Mouse (Mus musculus): ENCODE data around the gene Hc. TPM values are rescaled to one million over a fixed set of nuclear protein-coding genes. Genes with fewer than 3 reads are reported as not detected.

Gene Hc
- polyA plus RNA-seq, 1 experiment from 2014 or later = 0.47 TPM

- Histone ChIP-seq H3K4me1 (replicated peaks) (no peaks in the 10 kb centered on the region), H3K27me3 (no peaks in the 10 kb centered on the region), H3K36me3 (no peaks in the 10 kb centered on the region), H3K9ac (no peak overlapping the region), H3K9me3 (0 out of 2 replicates have a peak, but pooled peaks cover 6% of the 10 kb centered on the region), H3K4me2 (no peak overlapping the region), H3K4me3 (no peak overlapping the region), H3K27ac (no peak overlapping the region)
- ATAC-seq (ENCODE audit: low FRiP score) = no peak
- 74% methylated on average over 2 of the region's 2 CpGs for WGBS
Measured at GRCm38 (mm10) chr2:35044956-35045355, 16.3 kb downstream of the Hc start.

GRCm38 (mm10) chr2:35038580-35039375, 22.5 kb downstream of the Hc start:
- no peak for ATAC-seq (ENCODE audit: low FRiP score)

DNA sequence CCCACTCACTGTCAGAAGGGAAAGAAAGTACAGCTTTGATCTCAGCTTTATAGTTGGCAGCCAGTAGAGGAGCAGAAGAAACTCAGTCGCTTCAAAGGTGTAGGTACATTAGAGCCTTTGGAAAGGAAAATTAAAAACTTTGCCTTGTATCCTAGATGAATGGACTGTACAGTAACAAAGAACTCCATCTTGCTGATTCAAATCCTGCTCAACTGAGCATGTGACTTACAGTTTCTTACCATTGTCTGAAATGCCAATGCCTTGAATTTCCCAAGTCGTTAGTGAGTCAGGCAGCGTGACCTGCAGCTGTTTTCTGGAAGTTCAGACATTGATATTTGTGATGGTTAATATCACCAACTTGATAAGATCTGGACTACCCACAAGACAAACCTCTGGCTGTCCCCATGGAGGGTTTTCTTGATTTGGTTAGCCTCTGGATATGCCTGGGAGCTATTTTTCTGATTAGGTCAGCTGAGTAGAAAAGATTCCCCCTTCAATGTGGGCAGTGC, 36.5 kb downstream of the Hc start:
- WGBS = 89% methylated on average over 3 of the region's 3 CpGs
- Histone ChIP-seq H3K36me3 (no peaks in the 10 kb centered on the region), H3K4me1 (replicated peaks) (no peaks in the 10 kb centered on the region), H3K4me3 (no peak overlapping the region), H3K9me3 (no peaks in the 10 kb centered on the region), H3K4me2 (no peak overlapping the region), H3K9ac (no peak overlapping the region), H3K27ac (no peak overlapping the region), H3K27me3 (no peaks in the 10 kb centered on the region)
- no peak for ATAC-seq (ENCODE audit: low FRiP score)

More at GRCm38 (mm10) chr2:35038580-35039375, 22.5 kb downstream of the Hc start:
- Histone ChIP-seq H3K4me1 (replicated peaks) (no peaks in the 10 kb centered on the region), H3K27me3 (no peaks in the 10 kb centered on the region), H3K9me3 (0 out of 2 replicates have a peak, but pooled peaks cover 6% of the 10 kb centered on the region), H3K27ac (no peak overlapping the region), H3K4me2 (no peak overlapping the region), H3K4me3 (no peak overlapping the region), H3K36me3 (no peaks in the 10 kb centered on the region), H3K9ac (no peak overlapping the region)
- 90% methylated on average over 9 of the region's 9 CpGs for WGBS

DNA sequence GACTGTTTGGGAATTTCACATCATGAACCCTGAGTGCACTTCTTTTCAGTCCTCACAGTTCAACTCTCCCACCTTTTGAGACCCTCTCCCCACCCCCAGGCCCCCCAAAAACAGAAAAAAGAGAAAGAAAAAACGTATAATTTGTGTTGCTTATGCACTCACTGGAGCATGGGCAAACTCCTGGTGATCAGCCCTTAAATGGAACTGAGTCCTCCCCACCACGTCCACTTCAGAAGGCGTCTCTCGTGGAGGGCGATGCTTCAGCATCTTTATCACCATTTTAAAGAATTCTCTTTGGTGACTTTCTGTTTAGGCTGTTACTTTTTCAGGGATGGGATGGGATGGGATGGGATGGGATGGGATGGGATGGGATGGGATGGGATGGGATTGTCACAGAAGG, 39.4 kb downstream of the Hc start:
- Histone ChIP-seq H3K27me3 (no peaks in the 10 kb centered on the region), H3K4me3 (no peak overlapping the region), H3K27ac (no peak overlapping the region), H3K9ac (no peak overlapping the region), H3K4me2 (no peak overlapping the region), H3K9me3 (no peaks in the 10 kb centered on the region), H3K36me3 (no peaks in the 10 kb centered on the region), H3K4me1 (replicated peaks) (no peaks in the 10 kb centered on the region)
- ATAC-seq (ENCODE audit: low FRiP score) = no peak
- 82% methylated on average over 5 of the region's 5 CpGs for WGBS

- H3K9me3 ChIP-seq = no peaks in the 10 kb centered on the region
- no peak overlapping the region for H3K9ac ChIP-seq
- ATAC-seq (ENCODE audit: low FRiP score) = no peak
- no peak overlapping the region for H3K4me3 ChIP-seq
- no peaks in the 10 kb centered on the region for H3K36me3 ChIP-seq
- WGBS = 57% methylated on average over 6 of the region's 6 CpGs
- H3K4me1 ChIP-seq (replicated peaks) = no peaks in the 10 kb centered on the region
- H3K4me2 ChIP-seq = no peak overlapping the region
- H3K27ac ChIP-seq = no peak overlapping the region
- H3K27me3 ChIP-seq = no peaks in the 10 kb centered on the region
Measured at GRCm38 (mm10) chr2:35015861-35016260, 45.4 kb downstream of the Hc start.

- Histone ChIP-seq H3K9me3 (no peaks in the 10 kb centered on the region), H3K9ac (no peak overlapping the region), H3K4me3 (no peak overlapping the region), H3K4me2 (no peak overlapping the region), H3K36me3 (no peaks in the 10 kb centered on the region), H3K27ac (no peak overlapping the region), H3K4me1 (replicated peaks) (no peaks in the 10 kb centered on the region), H3K27me3 (no peaks in the 10 kb centered on the region)
- ATAC-seq (ENCODE audit: low FRiP score) = no peak
- 94% methylated on average over 8 of the region's 8 CpGs for WGBS
Measured at GRCm38 (mm10) chr2:35011649-35012048, 49.6 kb downstream of the Hc start.

DNA sequence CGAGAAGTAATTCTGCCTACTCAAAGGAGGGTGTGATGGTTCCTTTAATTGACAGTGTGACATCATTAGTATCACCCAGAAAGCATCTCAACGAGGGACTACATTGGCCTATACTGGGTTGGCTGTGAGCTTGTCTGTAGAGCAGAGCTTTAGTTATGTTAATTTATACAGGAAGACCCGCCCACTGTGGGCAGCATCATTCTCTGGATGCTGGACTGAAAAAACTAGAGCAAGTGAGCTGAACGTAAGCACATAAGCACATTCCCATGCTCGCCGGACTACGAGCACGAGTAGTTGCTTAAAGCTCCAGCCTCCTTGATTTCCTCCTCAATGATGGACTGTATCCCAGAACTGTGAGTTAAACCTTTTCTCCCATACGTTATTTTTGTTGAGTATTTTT, 62.3 kb downstream of the Hc start:
- H3K27me3 ChIP-seq = no peaks in the 10 kb centered on the region
- no peak overlapping the region for H3K4me3 ChIP-seq
- ATAC-seq (ENCODE audit: low FRiP score) = no peak
- peaks cover 6% of the 10 kb centered on the region for H3K4me1 ChIP-seq (replicated peaks)
- H3K4me2 ChIP-seq = no peak overlapping the region
- no peaks in the 10 kb centered on the region for H3K36me3 ChIP-seq
- no peak overlapping the region for H3K27ac ChIP-seq
- no peaks in the 10 kb centered on the region for H3K9me3 ChIP-seq
- 83% methylated on average over 9 of the region's 9 CpGs for WGBS
- H3K9ac ChIP-seq = no peak overlapping the region

DNA sequence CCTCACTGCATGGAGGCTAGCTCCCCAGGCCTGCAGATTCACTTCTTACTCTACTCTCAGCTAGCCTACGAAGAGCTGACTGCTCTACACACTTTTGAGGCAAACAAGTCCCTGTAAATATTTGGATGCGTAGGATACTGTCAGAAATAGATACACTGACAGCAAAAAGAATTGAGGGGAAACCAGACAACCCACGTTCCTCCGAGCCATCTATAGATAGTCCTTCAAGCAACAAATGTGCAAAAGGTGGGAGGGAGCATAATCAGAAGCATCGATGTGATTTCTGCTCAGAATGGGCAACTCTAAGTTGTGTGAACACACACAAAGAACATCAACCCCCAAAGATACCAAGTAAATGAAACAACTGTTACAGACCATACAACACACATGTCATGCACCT, 64.7 kb downstream of the Hc start:
- Histone ChIP-seq H3K9ac (no peak overlapping the region), H3K4me3 (no peak overlapping the region), H3K4me2 (no peak overlapping the region), H3K27me3 (no peaks in the 10 kb centered on the region), H3K36me3 (no peaks in the 10 kb centered on the region), H3K4me1 (replicated peaks) (peaks cover 18% of the 10 kb centered on the region), H3K27ac (no peak overlapping the region), H3K9me3 (no peaks in the 10 kb centered on the region)
- no peak for ATAC-seq (ENCODE audit: low FRiP score)
- 92% methylated on average over 5 of the region's 5 CpGs for WGBS

- H3K27me3 ChIP-seq = no peaks in the 10 kb centered on the region
- H3K36me3 ChIP-seq = no peaks in the 10 kb centered on the region
- H3K4me3 ChIP-seq = no peak overlapping the region
- WGBS = 44% methylated on average over 5 of the region's 5 CpGs
- peaks cover 18% of the 10 kb centered on the region for H3K4me1 ChIP-seq (replicated peaks)
- peak overlapping the region; percentile 59 for H3K27ac ChIP-seq
- H3K9ac ChIP-seq = no peak overlapping the region
- peak; percentile 46; the same call in 1 of the 2 replicates for ATAC-seq (ENCODE audit: low FRiP score)
- H3K9me3 ChIP-seq = no peaks in the 10 kb centered on the region
- H3K4me2 ChIP-seq = no peak overlapping the region
Measured at GRCm38 (mm10) chr2:34993696-34994356, 67.4 kb downstream of the Hc start.

DNA sequence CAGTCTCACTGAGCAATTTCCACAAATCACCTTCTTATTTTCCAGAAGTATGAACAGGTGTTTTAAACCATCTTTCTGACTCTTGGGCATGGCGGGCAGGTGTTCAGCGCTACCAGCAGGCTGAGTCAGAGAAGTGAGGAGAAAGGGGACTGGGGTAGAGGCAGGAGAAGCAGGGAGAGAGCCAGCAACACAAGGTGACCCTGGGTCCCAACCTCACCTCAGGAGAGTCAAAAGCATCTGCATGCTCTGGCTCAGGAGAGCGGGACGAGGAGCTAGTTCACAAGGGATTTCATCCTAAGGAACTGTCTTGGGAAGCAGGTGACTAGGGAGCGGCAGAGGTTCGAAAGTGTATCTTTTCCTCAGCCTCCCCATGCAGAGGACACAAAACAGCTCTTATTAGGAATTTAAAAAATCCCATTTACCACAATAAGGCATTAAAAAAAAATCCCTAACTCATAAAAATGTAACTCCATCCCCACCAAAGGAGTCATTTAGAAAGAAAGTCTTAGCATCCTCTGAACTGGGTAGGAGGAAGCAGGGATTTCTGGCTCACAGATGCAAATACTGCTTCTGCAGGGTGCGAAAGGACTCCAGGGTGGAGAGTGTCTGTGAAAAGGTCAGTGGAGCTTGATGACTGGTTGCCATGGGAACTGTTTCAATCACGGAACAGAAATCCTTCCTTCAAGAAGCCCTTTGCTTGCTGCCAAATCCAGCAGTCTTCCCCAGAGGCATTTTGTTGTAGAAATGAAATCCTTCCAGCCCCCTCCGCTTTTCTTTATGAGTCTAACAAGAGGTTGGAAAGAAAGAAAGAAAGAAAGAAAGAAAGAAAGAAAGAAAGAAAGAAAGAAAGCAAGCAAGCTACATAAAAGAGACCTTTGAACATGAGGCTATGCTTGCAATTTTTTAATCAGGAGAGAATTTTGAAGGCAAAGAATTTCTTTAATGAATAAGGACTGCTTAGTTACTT, 68.2 kb downstream of the Hc start:
- peak; percentile 82 for ATAC-seq (ENCODE audit: low FRiP score)
- H3K9ac ChIP-seq = no peak overlapping the region
- H3K36me3 ChIP-seq = no peaks in the 10 kb centered on the region

GRCm38 (mm10) chr2:34991966-34992365, 69.3 kb downstream of the Hc start:
- Histone ChIP-seq H3K36me3 (no peaks in the 10 kb centered on the region), H3K4me1 (replicated peaks) (peaks cover 18% of the 10 kb centered on the region), H3K9ac (no peak overlapping the region), H3K9me3 (no peaks in the 10 kb centered on the region), H3K27ac (no peak overlapping the region), H3K4me3 (no peak overlapping the region), H3K27me3 (no peaks in the 10 kb centered on the region), H3K4me2 (no peak overlapping the region)
- no peak for ATAC-seq (ENCODE audit: low FRiP score)
- 81% methylated on average over 3 of the region's 3 CpGs for WGBS

More for the DNA sequence above, 68.2 kb downstream of the Hc start:
- peak overlapping the region; percentile 26 for H3K4me2 ChIP-seq
- peaks cover 18% of the 10 kb centered on the region for H3K4me1 ChIP-seq (replicated peaks)
- H3K4me3 ChIP-seq = no peak overlapping the region
- no peaks in the 10 kb centered on the region for H3K27me3 ChIP-seq
- H3K9me3 ChIP-seq = no peaks in the 10 kb centered on the region
- H3K27ac ChIP-seq = peak overlapping the region; percentile 80
- 8% methylated on average over 9 of the region's 9 CpGs for WGBS

- ATAC-seq (ENCODE audit: low FRiP score) = no peak
- H3K9me3 ChIP-seq = no peaks in the 10 kb centered on the region
- H3K27ac ChIP-seq = no peak overlapping the region; the same call in 1 of the 2 replicates
- H3K27me3 ChIP-seq = no peaks in the 10 kb centered on the region
- 81% methylated on average over 1 of the region's 1 CpGs for WGBS
- no peak overlapping the region for H3K9ac ChIP-seq
- H3K4me2 ChIP-seq = no peak overlapping the region
- H3K4me3 ChIP-seq = no peak overlapping the region
- H3K4me1 ChIP-seq (replicated peaks) = peaks cover 18% of the 10 kb centered on the region
- no peaks in the 10 kb centered on the region for H3K36me3 ChIP-seq
Measured at GRCm38 (mm10) chr2:34989749-34990148, 71.5 kb downstream of the Hc start.
